Mouse (Mus musculus) C2C12 (cell line): ENCODE measurements around the gene Ndufaf3. TPM values are rescaled to one million over a fixed set of nuclear protein-coding genes. Genes with fewer than 3 reads are reported as not detected.

Experiments used
- H3K27me3 ChIP-seq: one replicate; pipeline ENCODE4 v1.6.1; 2011; ENCODE audit not compliant: control insufficient read depth, insufficient read depth, insufficient read length
- H3K36me3 ChIP-seq: one replicate; pipeline ENCODE4 v1.6.1; 2011; ENCODE audit not compliant: control insufficient read depth, insufficient read depth
- H3K4me3 ChIP-seq: one replicate; pipeline ENCODE4 v1.5.1; 2011; ENCODE audit warnings: mild to moderate bottlenecking, control low read depth; ENCODE audit not compliant: poor library complexity, insufficient read depth, severe bottlenecking
- H3K79me2 ChIP-seq: one replicate; pipeline ENCODE4 v1.6.1; 2011; ENCODE audit not compliant: control insufficient read depth, insufficient read depth
- H3K79me3 ChIP-seq: one replicate; pipeline ENCODE4 v1.6.1; 2011; ENCODE audit warnings: low read depth, control low read depth
- H3ac ChIP-seq: one replicate; pipeline ENCODE3; 2011; ENCODE audit warnings: low read depth; ENCODE audit not compliant: control insufficient read depth, insufficient read length
- CEBPB ChIP-seq: IDR thresholded peaks from one replicate; pipeline ENCODE4 v1.6.1; 2011; ENCODE audit warnings: low read depth, mild to moderate bottlenecking, control low read depth, moderate library complexity
- CTCF ChIP-seq: IDR thresholded peaks from one replicate; pipeline ENCODE4 v1.5.1; 2011; ENCODE audit not compliant: control insufficient read depth, insufficient read depth, insufficient read length
- FOSL1 ChIP-seq: IDR thresholded peaks from one replicate; pipeline ENCODE4 v1.8.0; 2011; ENCODE audit warnings: mild to moderate bottlenecking, low read length; ENCODE audit not compliant: poor library complexity, insufficient read depth, severe bottlenecking
- MAX ChIP-seq: IDR thresholded peaks from one replicate; pipeline ENCODE4 v1.6.1; 2011; ENCODE audit warnings: mild to moderate bottlenecking, control low read depth
- MYOD1 ChIP-seq: IDR thresholded peaks from one replicate; pipeline ENCODE4 v1.6.1; 2011; ENCODE audit warnings: low read depth; ENCODE audit not compliant: control insufficient read depth, insufficient read length
- MYOG ChIP-seq: IDR thresholded peaks from one replicate; pipeline ENCODE4 v1.6.1; 2011; ENCODE audit not compliant: control insufficient read depth, insufficient read length; ENCODE audit errors: extremely low read depth
- USF1 ChIP-seq: IDR thresholded peaks from one replicate; pipeline ENCODE4 v1.6.1; 2011; ENCODE audit warnings: low read depth, mild to moderate bottlenecking, control low read depth, moderate library complexity
- polyA plus RNA-seq: library from polyadenylated mRNA; unstranded; fragments of >200 nt; fragmentation: generic; extraction: Trizol; gene quantifications from one replicate; pipeline ENCODE4 v1.2.1, GENCODE M21; 2012; ENCODE audit warnings: missing spikeins

The Ndufaf3 gene
- polyA plus RNA-seq, 1 experiment, result 6.8 TPM

DNA sequence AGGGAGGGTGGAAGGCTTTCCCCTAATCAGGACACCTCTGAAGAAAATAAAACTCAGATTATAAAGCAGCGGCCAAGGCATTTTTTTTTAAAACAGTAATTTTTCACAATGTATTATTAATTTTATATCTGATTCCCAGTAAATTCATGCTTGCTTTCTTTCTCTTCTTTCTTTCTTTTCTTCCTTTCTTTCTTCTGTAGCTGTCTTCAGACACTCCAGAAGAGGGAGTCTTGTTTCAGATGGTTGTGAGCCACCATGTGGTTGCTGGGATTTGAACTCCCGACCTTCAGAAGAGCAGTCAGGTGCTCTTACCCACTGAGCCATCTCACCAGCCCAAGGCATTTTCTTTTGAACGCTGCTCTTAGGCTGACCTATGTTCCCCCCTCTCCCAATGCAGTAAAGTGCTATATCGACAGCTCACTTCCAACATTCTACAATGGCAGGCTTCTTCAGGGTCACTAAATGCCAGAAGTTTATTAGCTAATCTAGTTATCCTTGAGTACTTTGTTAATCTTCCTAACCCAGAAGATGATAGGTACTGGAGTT is 31.9 kb upstream of the Ndufaf3 start:
- H3K27me3 ChIP-seq, result no peaks in the 10 kb centered on the region
- H3K79me2 ChIP-seq, result no peaks in the 10 kb centered on the region
- TF ChIP-seq MAX, result no peak
- no peak overlapping the region for H3K4me3 ChIP-seq
- H3K79me3 ChIP-seq, result no peaks in the 10 kb centered on the region
- H3K36me3 ChIP-seq, result peaks cover 13% of the 10 kb centered on the region
- no peak overlapping the region for H3ac ChIP-seq

DNA sequence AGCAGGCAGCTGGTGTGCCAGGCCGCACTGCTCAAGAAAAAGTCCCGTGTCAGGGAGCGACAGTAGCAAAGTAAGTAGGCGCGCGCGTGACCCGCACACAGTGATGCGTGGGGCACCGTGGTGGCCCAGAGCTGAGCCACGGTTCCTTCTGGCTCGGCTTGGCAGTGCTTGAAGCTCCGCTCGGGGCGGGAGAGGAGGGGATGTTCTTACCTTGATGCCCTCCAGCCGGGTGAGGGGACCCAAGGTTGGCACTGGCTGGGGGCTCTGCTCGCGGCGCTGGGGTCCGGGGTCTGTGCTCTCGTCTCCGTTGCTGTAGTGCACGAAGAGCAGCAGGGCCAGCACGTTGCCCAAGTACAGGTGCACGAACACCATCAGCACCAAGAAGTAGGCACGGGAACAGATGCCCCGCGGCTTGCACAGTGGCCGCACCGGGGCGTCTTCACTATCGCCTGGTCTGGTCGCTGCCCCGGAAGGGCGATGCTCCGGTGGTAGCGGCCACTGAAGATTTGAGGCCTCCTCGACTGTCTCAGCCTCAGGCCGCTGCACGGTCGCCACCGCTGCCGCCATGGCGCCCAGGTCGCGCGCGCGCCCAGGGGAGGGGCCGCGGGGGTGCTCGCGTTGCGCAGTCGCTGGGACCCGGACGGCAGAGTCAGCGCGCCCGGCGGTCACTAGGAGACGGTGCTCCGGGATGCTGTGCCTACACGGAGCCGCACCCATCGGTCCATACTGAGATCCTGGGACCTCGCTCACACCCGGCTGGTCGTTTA is 29.9 kb upstream of the Ndufaf3 start, which contains the start of gene P4htm:
P4htm (minus strand) TSS at position 670 of the 767 bp plus-strand sequence.
- no peaks in the 10 kb centered on the region for H3K79me3 ChIP-seq

DNA sequence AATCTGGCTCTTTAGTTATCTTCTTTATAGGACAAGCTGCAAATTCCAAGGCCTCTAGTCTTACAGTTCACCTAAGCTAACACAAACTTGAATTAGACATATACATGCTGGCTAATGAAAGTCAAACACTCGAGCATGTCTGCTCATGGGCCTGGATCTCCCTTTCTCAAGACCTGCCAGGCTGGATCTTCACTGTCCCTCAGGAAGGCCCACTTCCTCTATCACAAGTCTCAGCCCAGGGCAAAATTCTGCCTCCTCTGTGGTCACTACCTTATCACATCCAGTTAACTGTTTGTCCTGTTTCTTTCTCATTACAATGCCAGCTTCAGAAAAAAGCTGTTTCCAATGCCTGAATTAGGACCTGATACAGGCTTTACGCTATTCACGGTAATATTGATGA is 27.1 kb upstream of the Ndufaf3 start:
- H3K79me3 ChIP-seq, result no peaks in the 10 kb centered on the region
- H3K79me2 ChIP-seq, result no peaks in the 10 kb centered on the region
- TF ChIP-seq CEBPB (no peak), MYOG (no peak), CTCF (no peak), MAX (no peak), USF1 (no peak), FOSL1 (no peak), MYOD1 (no peak)
- H3ac ChIP-seq, result no peak overlapping the region
- H3K36me3 ChIP-seq, result no peaks in the 10 kb centered on the region
- H3K4me3 ChIP-seq, result no peak overlapping the region
- no peaks in the 10 kb centered on the region for H3K27me3 ChIP-seq

More for the DNA sequence above, 29.9 kb upstream of the Ndufaf3 start, which contains the start of gene P4htm:
- no peaks in the 10 kb centered on the region for H3K36me3 ChIP-seq
- no peaks in the 10 kb centered on the region for H3K79me2 ChIP-seq
- peak within 1 kb of the TSS; percentile 29 for H3K4me3 ChIP-seq
- no peak for TF ChIP-seq USF1
- TF ChIP-seq MAX, result no peak
- no peak for TF ChIP-seq MYOG
- TF ChIP-seq CTCF, result no peak
- no peak for TF ChIP-seq MYOD1
- peak within 1 kb of the TSS; percentile 69 for H3ac ChIP-seq
- no peaks in the 10 kb centered on the region for H3K27me3 ChIP-seq

DNA sequence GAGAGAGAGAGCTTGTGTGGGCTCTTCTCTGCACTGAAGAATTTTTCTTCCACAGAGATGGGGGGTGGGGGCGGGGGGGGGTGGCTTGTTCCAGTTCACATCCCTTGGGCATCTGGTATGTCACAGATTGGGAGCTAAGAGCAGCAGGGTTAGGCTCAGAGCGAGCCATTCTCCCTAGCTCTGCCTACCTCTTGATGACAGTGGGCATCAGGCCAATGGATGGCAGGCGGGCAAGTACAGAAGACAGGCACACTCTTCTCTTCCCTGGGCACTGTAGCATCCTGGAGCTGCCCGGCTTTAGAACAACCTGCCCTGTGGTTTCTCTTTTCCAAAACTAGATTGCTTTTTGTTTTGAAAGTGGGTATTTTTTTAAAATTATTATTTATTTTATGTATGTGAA is 24.2 kb upstream of the Ndufaf3 start:
- H3K36me3 ChIP-seq, result no peaks in the 10 kb centered on the region

DNA sequence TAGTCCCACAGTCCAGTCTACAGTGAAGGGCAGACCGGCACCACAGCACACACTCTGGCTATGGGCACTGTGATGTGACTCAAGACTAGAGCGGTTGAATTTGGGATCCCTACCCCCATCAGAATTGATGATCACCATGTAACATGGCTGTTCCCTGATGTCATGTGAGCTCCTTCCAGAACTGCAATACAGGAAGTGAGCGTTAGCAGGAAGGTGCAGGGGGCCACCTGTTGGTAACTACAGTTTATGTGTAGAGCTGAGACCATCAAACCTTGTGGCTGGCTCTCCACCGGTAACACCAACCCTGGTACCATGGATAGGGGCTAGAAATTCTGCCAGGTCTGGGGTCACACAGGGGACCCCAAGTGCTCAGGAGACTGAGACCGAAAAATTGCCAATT is 22.0 kb upstream of the Ndufaf3 start:
- H3K4me3 ChIP-seq, result no peak overlapping the region
- no peak for TF ChIP-seq MYOD1
- TF ChIP-seq CEBPB, result no peak
- TF ChIP-seq USF1, result no peak
- TF ChIP-seq MYOG, result no peak
- no peak for TF ChIP-seq CTCF
- TF ChIP-seq FOSL1, result no peak
- TF ChIP-seq MAX, result no peak
- no peak overlapping the region for H3ac ChIP-seq

More for the DNA sequence above, 24.2 kb upstream of the Ndufaf3 start:
- Histone ChIP-seq H3ac (no peak overlapping the region), H3K27me3 (no peaks in the 10 kb centered on the region), H3K79me2 (no peaks in the 10 kb centered on the region), H3K4me3 (no peak overlapping the region), H3K79me3 (no peaks in the 10 kb centered on the region)
- TF ChIP-seq USF1, result no peak
- TF ChIP-seq CEBPB, result no peak
- TF ChIP-seq FOSL1, result no peak
- no peak for TF ChIP-seq MYOD1
- no peak for TF ChIP-seq CTCF
- no peak for TF ChIP-seq MYOG
- TF ChIP-seq MAX, result no peak

More for the DNA sequence above, 22.0 kb upstream of the Ndufaf3 start:
- Histone ChIP-seq H3K79me2 (no peaks in the 10 kb centered on the region), H3K79me3 (no peaks in the 10 kb centered on the region), H3K36me3 (no peaks in the 10 kb centered on the region), H3K27me3 (no peaks in the 10 kb centered on the region)
